Mouse (Mus musculus): ENCODE measurements at regions not wholly inside any gene's neighbourhood (a gene's known extent, or its start where the extent isn't known, plus 50 kb on each side); places are given as distances from the start of the nearest gene placed in this dataset.
"Not testable (repeated sequence)": the region's sequence is repeated elsewhere in the genome, so short reads cannot be mapped to it uniquely, and the experiment has no call there.

DNA sequence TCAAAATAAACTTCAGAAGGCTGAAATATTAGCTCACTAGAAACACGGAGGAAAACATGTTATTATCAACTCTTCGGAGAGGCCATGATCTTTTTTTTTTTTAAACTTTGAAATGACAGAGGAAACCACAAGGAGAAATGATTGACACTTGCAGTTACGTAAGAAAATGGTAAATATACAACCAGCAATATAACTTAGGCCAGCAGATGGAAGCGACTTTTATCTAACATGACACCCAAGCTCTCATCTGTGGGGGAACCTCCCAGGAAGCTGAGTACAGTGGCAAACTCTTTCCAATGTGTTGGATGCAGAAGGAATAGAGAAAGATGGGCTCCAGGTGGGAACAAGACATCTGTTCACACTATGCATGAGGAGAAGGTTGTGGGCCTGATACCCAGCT is 104.2 kb downstream of the Gm5426 start:
- in situ Hi-C loops (cut with MboI; ENCODE audit: low sequenced_read_pairs): no loop called here

DNA sequence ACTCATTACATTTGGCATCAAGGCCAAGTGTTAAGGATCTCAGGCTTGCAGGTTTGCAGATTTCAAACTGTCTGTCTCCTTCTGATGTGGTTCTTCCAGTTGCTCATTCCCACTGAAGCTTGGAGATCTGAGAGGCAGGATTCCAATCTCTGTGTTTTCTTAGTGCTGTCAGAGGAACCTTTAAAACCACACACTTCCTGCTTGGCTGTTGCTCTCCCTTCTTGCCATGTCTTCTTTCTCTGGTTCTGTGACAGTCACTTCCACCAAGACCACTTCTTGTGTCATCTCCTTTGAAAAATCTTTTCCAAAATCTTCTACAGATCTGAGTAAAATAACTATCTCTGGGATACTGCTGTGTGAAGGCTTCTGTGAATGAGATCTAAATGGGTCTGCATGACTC is 117.3 kb downstream of the Gm5426 start:
- in situ Hi-C loops (cut with MboI; ENCODE audit: low sequenced_read_pairs): no loop called here

- in situ Hi-C loops (cut with MboI; ENCODE audit: low sequenced_read_pairs): no loop called here
Measured at GRCm38 (mm10) chr10:96254250-96254862, 118.0 kb downstream of the Gm5426 start.

GRCm38 (mm10) chr10:96257935-96258334 is 121.5 kb downstream of the Gm5426 start:
- in situ Hi-C loops (cut with MboI; ENCODE audit: low sequenced_read_pairs): no loop called here

- in situ Hi-C loops (cut with MboI; ENCODE audit: low sequenced_read_pairs): no loop called here
Measured at GRCm38 (mm10) chr10:96259242-96259641, 122.8 kb downstream of the Gm5426 start.

DNA sequence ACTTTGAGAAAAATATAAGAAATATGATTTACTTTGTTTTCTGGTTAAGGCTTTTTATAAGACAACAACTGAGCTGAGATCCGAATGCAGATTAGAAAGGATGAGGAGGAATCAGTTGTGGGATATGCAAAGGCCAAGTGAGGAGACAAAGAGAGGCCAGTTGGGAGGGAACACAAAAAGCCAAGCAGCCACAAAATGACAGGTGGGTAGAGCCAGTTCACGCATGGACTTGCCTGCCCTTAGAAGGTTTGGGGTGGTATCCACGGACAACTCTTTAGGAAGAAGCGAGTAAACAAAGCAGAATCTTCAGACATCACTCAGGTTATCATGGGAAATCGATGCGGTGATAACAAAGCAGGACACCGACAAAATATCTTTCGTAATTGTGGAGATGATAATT is 123.2 kb downstream of the Gm5426 start:
- in situ Hi-C loops (cut with MboI; ENCODE audit: low sequenced_read_pairs): no loop called here

DNA sequence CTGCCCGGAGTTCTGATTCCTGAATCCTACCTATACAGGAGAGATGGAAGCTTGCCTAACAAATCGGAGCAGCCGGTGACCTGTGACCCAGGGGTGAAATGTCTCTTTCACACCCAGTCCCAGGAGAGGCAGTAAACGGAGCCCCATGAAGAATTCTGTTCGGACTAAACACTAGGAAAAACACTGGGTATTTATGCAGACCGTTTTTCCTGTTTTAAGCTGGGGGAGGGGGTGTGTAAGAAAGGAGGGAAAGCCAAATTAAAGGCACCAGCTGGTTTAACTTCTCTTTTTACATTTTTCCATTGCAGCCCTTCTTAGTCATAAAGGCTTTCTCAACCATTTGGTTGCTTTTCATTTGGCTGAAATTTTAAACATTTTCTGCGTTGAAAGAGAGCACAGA is 127.1 kb downstream of the Gm5426 start:
- in situ Hi-C loops (cut with MboI; ENCODE audit: low sequenced_read_pairs): no loop called here

GRCm38 (mm10) chr10:96264433-96264832 is 128.0 kb downstream of the Gm5426 start:
- in situ Hi-C loops (cut with MboI; ENCODE audit: low sequenced_read_pairs): no loop called here

DNA sequence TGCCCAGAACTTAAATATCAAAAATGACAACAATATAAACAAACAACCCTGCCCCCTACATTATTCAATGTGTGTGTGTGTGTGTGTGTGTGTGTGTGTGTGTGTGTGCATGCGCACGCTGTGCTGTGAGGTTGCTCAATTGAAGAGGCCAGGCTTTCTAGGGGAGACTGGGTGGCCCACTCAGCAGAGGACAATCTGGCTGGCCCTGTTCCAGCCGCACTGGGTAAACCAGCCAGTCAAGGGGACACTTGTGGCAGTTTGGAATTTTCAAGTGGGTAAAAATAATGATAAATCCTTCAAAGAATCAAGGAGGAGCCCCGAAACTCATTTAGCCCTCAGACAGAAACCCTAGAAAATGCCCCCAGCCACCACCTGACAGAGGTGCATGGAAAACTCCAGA is 128.5 kb downstream of the Gm5426 start:
- in situ Hi-C loops (cut with MboI; ENCODE audit: low sequenced_read_pairs): no loop called here

GRCm38 (mm10) chr10:96266100-96266735 is 129.8 kb downstream of the Gm5426 start:
- in situ Hi-C loops (cut with MboI; ENCODE audit: low sequenced_read_pairs): no loop called here

DNA sequence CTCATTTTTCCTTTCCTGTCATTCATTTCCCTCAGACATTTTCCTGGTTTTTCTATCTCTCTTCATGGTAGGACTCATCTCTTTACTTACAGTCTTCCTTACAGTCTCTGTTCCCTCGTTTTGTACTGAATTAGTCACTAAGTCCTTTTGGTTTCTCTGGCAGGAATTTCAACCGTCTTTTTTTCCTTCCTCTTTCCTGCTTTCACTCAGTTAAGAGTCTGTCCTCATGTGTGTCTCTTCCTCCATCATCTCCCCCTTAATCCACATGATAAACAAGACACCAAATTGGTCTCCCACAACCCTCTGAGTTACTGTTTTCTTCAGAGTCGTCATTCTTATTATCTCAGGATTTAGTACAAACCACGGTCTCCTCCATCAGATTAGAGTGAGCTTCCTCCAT is 131.2 kb downstream of the Gm5426 start:
- in situ Hi-C loops (cut with MboI; ENCODE audit: low sequenced_read_pairs): no loop called here

GRCm38 (mm10) chr10:96273607-96274365 is 137.4 kb downstream of the Gm5426 start:
- in situ Hi-C loops (cut with MboI; ENCODE audit: low sequenced_read_pairs): no loop called here

DNA sequence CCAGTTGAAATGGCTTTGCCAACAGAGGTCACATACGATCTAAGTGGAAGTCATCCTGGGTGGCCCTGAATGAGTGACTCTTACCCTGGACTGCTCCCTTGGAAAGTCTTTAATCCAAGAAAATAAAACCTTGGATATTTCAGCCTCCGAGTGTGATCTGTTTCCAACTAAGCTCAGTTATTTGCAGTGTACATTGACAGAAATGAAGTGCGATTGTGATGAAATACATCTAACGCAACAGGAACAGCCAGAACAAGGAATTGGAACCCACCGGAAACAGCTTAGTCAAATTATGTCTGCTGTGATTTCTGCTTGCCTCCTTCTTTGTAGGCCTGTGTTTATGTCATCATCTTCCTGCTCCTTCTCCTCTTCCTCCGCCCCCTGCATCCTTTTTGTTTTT is 143.7 kb downstream of the Gm5426 start:
- in situ Hi-C loops (cut with MboI; ENCODE audit: low sequenced_read_pairs): no loop called here

GRCm38 (mm10) chr10:96285407-96286093 is 149.1 kb downstream of the Gm5426 start:
- in situ Hi-C loops (cut with MboI; ENCODE audit: low sequenced_read_pairs): no loop called here

DNA sequence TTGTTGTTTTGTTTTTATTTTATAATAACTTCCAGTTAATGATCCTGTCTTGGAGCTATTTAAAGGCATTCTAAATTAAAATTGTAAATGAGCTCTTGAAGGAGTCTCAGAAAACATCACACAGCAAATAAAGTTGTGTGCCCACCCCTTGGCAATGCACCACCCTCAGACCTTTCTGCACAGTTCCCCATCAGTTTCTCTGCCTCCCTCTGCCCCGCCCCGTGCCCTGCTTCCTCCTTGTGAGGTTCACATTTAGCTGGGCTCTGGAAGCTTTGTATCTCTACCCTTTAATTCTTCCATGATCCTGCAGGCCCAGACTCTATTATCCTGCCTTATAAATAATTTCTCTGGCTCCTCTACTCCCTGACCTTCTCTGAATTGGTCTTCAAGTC is 149.7 kb downstream of the Gm5426 start:
- in situ Hi-C loops (cut with MboI; ENCODE audit: low sequenced_read_pairs): no loop called here

- in situ Hi-C loops (cut with MboI; ENCODE audit: low sequenced_read_pairs): not testable (repeated sequence)
Measured at GRCm38 (mm10) chr10:96289005-96289404, 152.6 kb downstream of the Gm5426 start.

DNA sequence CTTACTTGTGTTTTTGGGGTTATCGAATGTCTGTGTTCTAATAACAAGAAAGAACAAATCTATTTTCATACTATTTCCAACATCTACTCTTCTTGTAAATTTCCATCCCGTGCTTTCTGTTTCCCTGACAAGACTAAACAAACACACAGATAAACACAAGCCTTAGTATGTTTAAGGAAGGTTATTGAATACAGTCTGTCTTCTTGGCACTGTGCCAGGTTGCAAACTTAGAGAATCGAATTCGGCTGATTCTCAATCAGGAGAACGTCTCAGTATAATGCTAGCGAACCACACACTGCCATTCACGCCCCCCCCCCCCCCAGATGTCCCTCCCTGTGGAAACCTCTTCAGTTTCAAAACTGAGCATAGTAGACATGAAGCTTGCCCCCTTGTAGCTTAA is 157.2 kb downstream of the Gm5426 start:
- in situ Hi-C loops (cut with MboI; ENCODE audit: low sequenced_read_pairs): no loop called here

DNA sequence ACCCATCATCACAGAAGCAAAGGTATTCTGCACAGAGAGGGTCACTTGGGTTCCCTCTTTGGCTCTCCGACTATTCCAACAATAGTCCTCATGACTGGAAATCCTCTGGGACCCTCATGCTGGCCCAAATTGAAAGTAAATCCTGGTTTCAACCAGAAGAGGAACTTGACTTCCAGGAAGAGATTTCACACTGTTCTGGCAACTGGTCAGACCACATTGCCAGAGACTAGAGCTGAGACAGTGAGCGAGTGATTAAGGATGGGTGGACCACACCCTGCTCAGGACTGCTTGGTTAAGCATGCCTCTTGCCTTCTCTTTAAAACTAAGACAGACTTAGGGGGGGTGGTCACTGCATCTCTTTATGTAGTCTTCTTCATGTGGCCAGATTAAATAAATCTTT is 158.3 kb downstream of the Gm5426 start:
- in situ Hi-C loops (cut with MboI; ENCODE audit: low sequenced_read_pairs): no loop called here

DNA sequence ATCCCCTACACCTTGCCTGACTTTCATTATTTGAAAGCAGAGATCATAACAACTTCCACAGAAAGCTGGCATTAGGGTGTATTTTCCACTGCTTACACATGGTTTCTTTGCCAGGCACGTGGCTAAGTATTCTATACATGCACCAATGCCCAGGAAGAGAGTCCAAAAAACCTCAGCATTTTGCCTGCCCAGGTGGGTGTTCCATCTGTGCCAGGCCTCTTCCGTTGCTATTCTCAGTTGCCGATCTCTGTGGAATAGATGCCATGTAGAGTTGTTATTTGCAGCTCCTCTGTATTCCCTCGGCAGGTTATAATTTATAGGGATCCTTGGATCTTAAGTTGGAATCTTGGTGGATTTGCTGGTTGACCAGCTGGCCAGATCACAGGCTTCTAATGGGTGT is 161.3 kb downstream of the Gm5426 start:
- in situ Hi-C loops (cut with MboI; ENCODE audit: low sequenced_read_pairs): no loop called here

GRCm38 (mm10) chr10:96298566-96298965 is 162.2 kb downstream of the Gm5426 start:
- in situ Hi-C loops (cut with MboI; ENCODE audit: low sequenced_read_pairs): no loop called here

- in situ Hi-C loops (cut with MboI; ENCODE audit: low sequenced_read_pairs): no loop called here
Measured at GRCm38 (mm10) chr10:96305701-96306100, 169.3 kb downstream of the Gm5426 start.

All from CH12F3 (cell line).